Mouse (Mus musculus): Measurements from ENCODE around the gene Ndufa9. TPM values are rescaled to one million over a fixed set of nuclear protein-coding genes. Genes with fewer than 3 reads are reported as not detected.

Gene Ndufa9
- total RNA-seq (2023) = 10 to 100 TPM; 39.7 to 46.3 TPM

GRCm38 (mm10) chr6:126848712-126849704 is at the start of gene Ndufa9:
TSS of gene Ndufa9 (minus strand) at chr6:126849136.

GRCm38 (mm10) chr6:126852881-126853280 is 3.9 kb upstream of the Ndufa9 start, which contains the start of gene Akap3:
TSS of gene Akap3 (plus strand) at chr6:126853098.

Other genes starting within 250 kb of the Ndufa9 start
- not detected for gene Kcna1, start 202.8 kb downstream of the Ndufa9 start, total RNA-seq (2023)
- gene Kcna6, start 108.5 kb downstream of the Ndufa9 start, total RNA-seq (2023) = not detected
- not detected for gene Akap3, start 4.0 kb upstream of the Ndufa9 start, total RNA-seq (2023)
- not detected for gene Dyrk4, start 72.7 kb upstream of the Ndufa9 start, total RNA-seq (2023)
- gene Rad51ap1, start 90.5 kb upstream of the Ndufa9 start, total RNA-seq (2023) = 10 to 100 TPM; 19.9 to 31.7 TPM
- 10 to 100 TPM; 23.4 to 23.6 TPM for gene D6Wsu163e, start 90.8 kb upstream of the Ndufa9 start, total RNA-seq (2023)
- gene Fgf6, start 166.4 kb upstream of the Ndufa9 start, total RNA-seq (2023) = not detected
- gene Fgf23, start 223.8 kb upstream of the Ndufa9 start, total RNA-seq (2023) = not detected